Mouse (Mus musculus) frontal cortex, adult (tissue): ENCODE data around the gene Dpp9.
"Not testable (repeated sequence)": the region's sequence is repeated elsewhere in the genome, so short reads cannot be mapped to it uniquely, and the experiment has no call there.

ENCODE experiments used
- ATAC-seq: cut with Nextera tagmentation; 2 replicates; pipeline ENCODE4 v1.9.2; 2017; ENCODE audit warnings: mild to moderate bottlenecking, moderate library complexity, mixed read lengths; ENCODE audit not compliant: low TSS enrichment

Dpp9 gene

GRCm38 (mm10) chr17:56218377-56219191, at the start of gene Dpp9:
Gene Dpp9 (minus strand): TSS chr17:56218905.
- ATAC-seq = peak; percentile 98

GRCm38 (mm10) chr17:56266271-56266670, 47.6 kb upstream of the Dpp9 start:
- peak; percentile 78 for ATAC-seq

DNA sequence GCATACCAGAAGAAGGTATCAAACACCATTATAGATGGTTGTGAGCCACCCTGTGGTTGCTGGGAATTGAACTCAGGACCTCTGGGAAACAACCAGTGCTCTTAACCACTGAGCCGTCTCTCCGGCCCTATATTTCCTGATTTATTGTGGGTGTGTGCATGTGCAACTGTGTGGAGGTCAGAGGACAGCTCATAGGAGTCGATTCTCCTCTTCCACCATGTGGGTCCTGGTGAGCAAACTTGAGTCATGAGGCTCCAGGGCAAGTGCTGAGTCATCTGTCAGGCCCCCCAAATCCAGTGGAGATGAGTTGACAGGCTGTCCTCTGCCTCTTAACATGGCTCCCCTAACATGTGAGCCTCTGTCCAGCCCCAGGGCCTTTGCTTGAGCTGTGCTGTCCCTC, 47.2 kb upstream of the Dpp9 start:
- no peak for ATAC-seq

DNA sequence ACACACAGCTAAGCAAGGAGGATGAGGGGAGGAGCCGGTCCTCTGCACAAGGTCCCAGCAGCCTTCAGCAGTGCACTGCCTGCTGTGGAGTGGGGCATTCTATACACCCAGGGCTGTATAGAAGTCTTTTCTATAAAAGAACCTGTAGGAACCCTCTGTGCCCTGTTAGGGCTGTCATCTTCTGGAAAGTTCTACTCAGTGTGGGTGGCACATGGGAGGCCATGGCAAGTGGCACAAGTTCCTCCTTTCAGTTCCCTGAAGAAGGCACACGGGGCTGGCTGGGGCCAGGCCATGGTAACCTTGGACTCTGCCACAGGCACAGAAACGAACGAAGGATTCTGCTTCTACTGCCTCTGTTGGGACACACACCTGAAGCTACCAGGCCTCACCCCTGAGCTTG, 46.3 kb upstream of the Dpp9 start:
- no peak for ATAC-seq

DNA sequence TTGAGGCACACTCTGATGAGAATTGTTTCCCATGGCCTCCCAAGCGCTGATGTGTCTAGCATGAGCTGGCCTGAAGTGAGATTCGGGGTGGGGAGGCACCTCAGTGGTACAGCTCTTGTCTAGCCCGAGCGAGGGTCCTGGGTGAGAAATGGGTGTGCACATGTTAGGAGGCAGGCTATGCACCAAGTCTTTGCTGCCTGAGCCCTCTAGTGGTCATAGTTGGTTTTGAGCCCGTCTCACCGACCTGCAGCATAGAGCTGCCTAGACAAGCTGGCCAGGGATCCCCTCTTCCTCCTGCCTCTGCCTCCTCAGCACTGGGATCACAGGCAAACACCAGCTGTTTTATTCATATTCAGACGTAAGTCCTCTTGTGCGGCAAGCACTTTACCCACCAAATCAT, 45.3 kb upstream of the Dpp9 start:
- peak; percentile 41; the same call in 1 of the 2 replicates for ATAC-seq

GRCm38 (mm10) chr17:56262645-56263094, 44.0 kb upstream of the Dpp9 start:
- ATAC-seq = no peak

- ATAC-seq = no peak
Observed at GRCm38 (mm10) chr17:56261166-56261565, 42.5 kb upstream of the Dpp9 start.

GRCm38 (mm10) chr17:56259301-56260037, 40.8 kb upstream of the Dpp9 start:
- ATAC-seq = no peak

- ATAC-seq = not testable (repeated sequence)
Observed at GRCm38 (mm10) chr17:56258812-56259211, 40.1 kb upstream of the Dpp9 start.

DNA sequence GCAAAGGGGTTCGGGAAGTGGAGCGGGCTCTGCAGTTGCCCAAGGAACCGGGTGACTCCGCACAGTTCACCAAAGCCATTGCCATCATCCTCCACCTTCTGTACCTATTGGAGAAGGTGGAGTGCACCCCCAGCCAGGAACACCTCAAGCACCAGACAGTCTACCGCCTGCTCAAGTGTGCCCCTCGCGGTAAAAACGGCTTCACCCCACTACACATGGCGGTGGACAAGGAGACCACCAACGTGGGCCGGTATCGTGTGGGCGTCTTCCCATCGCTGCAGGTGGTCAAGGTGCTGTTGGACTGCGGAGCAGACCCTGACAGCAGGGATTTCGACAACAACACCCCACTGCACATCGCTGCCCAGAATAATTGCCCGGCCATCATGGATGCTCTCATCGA, 39.6 kb upstream of the Dpp9 start:
- ATAC-seq = not testable (repeated sequence)

GRCm38 (mm10) chr17:56257181-56257894, 38.6 kb upstream of the Dpp9 start:
- ATAC-seq = no peak

DNA sequence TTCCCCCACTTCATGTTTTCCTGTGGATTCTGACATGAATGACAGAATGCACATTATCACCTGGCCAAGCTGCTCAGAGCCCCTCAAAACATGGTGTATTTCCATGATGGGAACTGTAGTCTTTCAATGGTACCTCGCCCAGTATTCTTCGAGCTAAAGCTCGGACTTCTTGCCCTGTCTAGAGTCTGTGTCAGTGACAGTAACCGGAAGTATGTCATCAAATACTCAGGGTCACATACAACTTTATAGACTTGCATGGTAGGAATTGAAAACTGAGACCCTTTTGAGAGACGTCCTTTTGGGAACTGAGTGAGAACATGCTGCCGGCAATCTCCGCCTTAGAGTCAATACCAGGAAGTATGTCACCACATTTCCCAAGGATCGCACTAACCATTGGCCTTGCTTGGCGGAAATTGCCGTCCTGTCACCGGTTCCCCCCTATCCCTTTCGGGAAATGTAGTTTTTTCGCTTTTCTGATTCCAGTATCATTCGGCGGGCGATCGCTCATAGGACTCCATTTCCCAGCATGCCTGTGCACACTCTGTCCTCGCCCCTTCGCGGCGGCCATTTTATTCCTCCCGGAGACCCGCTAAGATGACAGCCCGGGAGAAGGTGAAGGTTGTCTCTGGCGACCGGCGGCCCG, 37.7 kb upstream of the Dpp9 start, which contains the start of gene Fem1a:
Gene Fem1a, plus strand, starts transcription at position 572 of the 643 bp plus-strand sequence.
- peak; percentile 82 for ATAC-seq

DNA sequence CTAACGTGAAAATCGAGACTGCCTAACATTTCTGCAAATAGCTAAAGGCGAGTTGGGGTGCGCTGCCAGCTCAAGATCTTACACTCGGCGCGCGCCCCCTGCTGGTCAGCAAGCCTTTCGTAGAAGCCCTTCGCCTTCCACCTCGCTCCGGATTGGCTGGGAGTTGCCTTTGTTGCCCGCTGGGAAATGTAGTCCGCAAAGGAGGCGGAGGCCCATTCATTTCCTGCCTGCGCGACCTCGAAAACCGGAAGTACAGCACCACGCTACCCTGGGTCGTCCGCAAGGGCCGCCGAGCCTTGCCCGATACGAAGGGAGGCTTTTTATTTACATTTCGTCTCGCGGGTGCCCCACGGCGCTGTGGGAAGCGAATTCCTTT, 37.1 kb upstream of the Dpp9 start:
- ATAC-seq = peak; percentile 85

DNA sequence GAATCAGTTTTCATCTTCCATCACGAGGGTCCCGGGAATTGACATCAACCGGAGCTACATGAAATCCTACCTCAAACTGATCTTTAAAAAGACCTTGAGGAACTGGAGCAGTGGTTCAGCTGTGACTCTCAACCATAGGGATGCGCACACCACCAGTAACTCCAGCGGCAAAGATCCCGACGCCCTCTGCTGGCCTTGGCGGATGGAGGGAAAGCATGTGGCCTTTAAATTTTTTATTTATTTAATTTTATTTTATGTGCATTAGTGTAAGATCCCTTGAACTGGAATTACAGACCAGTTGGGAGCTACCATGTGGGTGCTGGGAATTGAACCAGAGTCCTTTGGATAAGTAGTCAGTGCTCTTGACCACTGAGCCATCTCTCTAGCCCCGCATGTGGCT, 36.7 kb upstream of the Dpp9 start:
- ATAC-seq = no peak

GRCm38 (mm10) chr17:56254695-56255094, 36.0 kb upstream of the Dpp9 start:
- ATAC-seq = no peak

DNA sequence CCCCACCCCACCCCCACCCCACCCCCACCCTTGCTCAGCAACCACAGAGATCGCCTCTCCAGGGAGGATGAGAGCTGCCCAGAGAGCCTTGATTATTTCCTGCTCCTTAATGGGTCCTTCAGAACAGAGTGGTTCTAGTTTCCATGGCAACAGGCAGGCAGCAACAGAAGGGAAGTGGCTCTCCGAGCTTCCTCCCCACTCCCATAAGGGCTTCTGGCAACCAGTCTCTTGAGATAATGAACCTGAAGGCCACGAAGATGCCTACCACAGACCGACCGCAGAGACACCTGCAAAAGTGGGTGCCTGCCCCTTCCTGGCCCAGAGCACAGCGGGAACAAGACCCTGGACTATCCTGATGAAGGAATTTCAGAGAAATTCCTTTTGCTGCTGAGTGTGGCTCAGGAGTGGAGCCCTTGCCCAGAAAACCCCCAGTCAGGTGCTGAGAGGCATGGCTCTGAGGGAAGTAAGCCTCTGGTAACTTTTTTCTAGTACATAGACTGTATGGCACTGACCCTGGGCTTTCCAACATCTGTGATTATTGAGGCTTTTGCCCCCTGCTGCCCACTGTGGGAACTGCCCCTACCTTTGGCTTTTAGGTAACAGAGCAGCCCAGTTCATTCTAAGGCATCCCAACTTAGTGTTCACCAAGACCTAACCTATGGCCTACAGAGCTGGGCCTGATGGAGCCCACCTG, 32.6 kb upstream of the Dpp9 start:
- ATAC-seq = peak; percentile 64

GRCm38 (mm10) chr17:56245608-56246007, 26.9 kb upstream of the Dpp9 start:
- no peak for ATAC-seq

DNA sequence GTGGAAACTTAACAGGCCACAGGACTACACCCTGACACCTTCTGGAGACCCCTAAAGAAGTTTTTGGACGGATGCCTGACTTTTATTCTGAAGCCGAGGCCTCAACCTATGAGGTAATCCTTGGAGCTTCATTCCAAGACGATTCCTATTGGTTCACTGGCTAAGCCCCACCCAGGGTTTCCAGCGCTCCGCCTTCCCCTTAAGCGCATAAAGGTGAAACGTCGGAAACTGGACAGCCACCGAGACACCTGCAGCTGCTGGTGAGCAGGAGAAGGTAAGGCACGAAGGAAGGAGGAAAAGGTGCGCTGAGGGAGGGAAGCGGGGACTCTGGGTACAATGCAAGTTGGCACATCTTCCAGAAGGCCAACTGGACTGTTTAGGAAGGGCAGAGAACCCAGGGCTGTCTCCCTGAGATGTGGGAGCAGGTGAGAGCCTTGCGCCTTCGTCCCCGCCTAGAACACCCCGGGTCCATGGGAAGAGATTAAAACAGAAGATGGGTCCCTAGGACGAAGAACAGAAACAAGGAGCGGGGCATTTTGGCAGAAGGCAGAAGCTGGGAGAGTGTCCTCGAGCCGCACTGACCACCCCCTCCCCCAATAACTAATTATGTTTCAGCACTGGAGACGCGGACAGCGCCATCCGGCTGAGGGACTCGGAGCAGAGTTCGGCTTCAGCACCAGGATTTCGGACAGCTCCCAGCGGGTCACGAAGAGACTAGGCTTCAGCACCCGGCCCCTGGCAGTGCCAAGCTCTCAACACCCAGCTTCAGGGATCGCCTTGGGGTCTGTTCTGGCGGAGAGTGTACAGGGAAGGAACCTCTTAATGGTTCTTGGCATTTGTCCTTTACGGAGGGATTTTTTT, 23.1 kb upstream of the Dpp9 start:
- peak; percentile 95 for ATAC-seq

GRCm38 (mm10) chr17:56233818-56234469, 15.2 kb upstream of the Dpp9 start:
- peak; percentile 86 for ATAC-seq

GRCm38 (mm10) chr17:56233389-56233788, 14.7 kb upstream of the Dpp9 start:
- peak; percentile 8; the same call in 1 of the 2 replicates for ATAC-seq
